Mouse (Mus musculus) stomach, embryonic 16.5 days (tissue): Measurements from ENCODE around the gene Caap1. TPM values are rescaled to one million over a fixed set of nuclear protein-coding genes. Genes with fewer than 3 reads are reported as not detected.

Experiments used
- polyA plus RNA-seq: library from polyadenylated mRNA; unstranded; fragments of >200 nt; fragmentation: Nextera tagmentation; extraction: Ambion mirVana; gene quantifications from 2 replicates; pipeline ENCODE4 v1.2.1, GENCODE M21; 2015

Caap1 gene
- polyA plus RNA-seq, 1 experiment from 2014 or later = 13.2 TPM

Other genes starting within 250 kb of the Caap1 start
- not detected in 2 replicates for gene Gm10306, start 250 bp downstream of the Caap1 start, polyA plus RNA-seq
- gene Plaa, start 46.4 kb upstream of the Caap1 start, polyA plus RNA-seq = 47.4 and 55.6 TPM in 2 replicates
- gene Ift74, start 57.7 kb upstream of the Caap1 start, polyA plus RNA-seq = 19.4 and 20.9 TPM in 2 replicates
- gene Lrrc19, start 93.3 kb upstream of the Caap1 start, polyA plus RNA-seq = 1.0 and 1.7 TPM in 2 replicates
- gene Tek, start 182.5 kb upstream of the Caap1 start, polyA plus RNA-seq = 15.2 and 15.9 TPM in 2 replicates